Mouse (Mus musculus): Measurements from ENCODE around the gene Adra1b. TPM values are rescaled to one million over a fixed set of nuclear protein-coding genes. Genes with fewer than 3 reads are reported as not detected.
A peak's percentile ranks its signal among the peaks of the same experiment; 100 is the strongest.

Adra1b gene
- polyA plus RNA-seq, 1 experiment, result 4.0 TPM

DNA sequence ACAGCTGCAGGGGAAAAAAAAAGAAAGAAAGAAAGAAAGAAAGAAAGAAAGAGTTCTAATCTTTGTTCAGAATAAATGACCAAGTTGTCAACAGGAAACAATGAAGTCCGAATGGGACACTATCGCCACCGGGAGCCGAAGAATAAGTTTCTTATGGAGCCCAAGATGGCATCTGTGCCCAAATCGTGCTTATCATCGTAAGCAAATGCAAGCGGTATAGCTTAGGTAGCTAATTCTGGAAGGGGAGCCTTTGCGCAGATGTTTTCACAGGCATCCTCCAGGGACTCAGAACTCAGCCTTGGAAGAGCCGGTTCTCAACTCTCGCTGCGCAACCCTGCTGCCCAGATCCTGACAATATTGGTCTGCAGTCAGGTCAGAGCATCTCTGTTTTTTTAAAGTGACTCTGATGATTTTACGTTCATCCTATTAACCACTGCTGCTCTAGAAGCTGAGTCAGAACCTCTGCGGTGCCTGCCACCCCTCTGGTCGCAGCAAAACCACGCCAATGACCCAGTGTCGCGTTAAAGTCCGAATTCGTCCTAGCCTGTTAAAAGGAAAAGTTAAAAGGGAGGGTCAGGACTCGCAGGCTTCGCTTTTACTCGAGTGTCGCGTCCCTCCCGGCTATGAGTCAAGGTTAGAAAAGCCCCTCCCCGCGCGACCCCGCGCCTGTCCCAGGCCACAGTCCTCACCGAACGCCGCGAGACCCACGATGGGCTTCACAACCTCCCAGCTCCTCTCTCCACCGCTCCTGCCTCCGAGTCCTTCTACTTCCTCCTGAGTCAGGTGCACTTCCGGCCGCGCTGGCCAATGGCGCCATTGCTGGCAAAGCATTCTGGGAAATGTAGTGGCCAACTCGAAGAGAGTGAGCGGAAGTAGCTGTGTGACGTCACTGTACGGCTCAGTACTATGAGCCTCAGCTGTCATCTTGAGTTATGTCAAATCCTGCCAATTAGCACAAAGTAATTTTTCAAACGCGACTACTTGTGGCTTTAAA is 153.5 kb downstream of the Adra1b start, which contains the start of gene Ttc1:
Gene Ttc1 (minus strand): TSS at position 776 of the 994 bp plus-strand sequence.
- no peaks in the 10 kb centered on the region for H3K27me3 ChIP-seq (ENCODE audit: control insufficient read depth, insufficient read depth, low read length)
- H3K4me1 ChIP-seq (ENCODE audit: control insufficient read depth, insufficient read depth, insufficient read length), result no peaks in the 10 kb centered on the region
- 1% methylated on average over 47 of the region's 47 CpGs for WGBS
- H3K27ac ChIP-seq (ENCODE audit: insufficient read depth, low read length), result peak within 1 kb of the TSS; percentile 63
- TF ChIP-seq POLR2A (IDR thresholded peaks at IDR 0.05; ENCODE audit: low read depth, low read length) (peak; percentile 91), CTCF (IDR thresholded peaks at IDR 0.05; ENCODE audit: extremely low read depth, insufficient read depth, insufficient read length, insufficient replicate concordance) (no peak)
- H3K4me3 ChIP-seq (ENCODE audit: extremely low read depth, insufficient read depth, insufficient read length), result peak within 1 kb of the TSS; percentile 86
- DNase-seq (ENCODE audit: low read depth in 1 of 2, low spot score in 2 of 2), result peak; percentile 96
- H3K36me3 ChIP-seq (ENCODE audit: control insufficient read depth, insufficient read depth, low read length), result peaks cover 10% of the 10 kb centered on the region; the same call in 1 of the 2 replicates

DNA sequence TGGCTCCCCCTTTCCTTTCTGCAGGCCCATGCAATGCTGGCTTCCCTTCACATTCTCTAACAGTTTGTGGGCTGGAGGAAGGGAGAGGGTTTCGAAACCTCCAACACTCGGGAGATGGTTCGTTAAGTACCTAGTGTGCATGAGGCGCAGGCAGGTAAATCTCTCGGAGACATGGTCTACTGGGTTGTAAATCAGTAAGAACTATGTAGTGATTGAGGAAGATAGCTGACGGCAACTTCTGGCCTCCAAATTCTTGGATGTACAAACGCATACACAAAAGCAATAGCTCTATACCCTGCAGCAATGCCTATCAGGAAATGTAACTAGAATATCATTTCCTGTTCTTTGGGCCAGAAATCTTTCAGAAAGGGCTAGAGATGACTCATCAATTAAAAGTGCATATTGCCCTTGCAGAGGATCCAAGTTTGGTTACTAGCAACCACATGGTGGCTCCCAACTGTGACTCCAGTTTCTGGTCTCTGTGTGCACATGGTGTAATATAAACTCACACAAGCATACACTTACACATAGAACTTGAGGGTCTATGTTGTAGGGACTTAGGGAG is 172.2 kb downstream of the Adra1b start:
- WGBS, result 33% methylated on average over 7 of the region's 7 CpGs
- Histone ChIP-seq H3K36me3 (ENCODE audit: control insufficient read depth, insufficient read depth, low read length) (peaks cover 21% of the 10 kb centered on the region), H3K27ac (ENCODE audit: insufficient read depth, low read length) (no peak overlapping the region), H3K4me1 (ENCODE audit: control insufficient read depth, insufficient read depth, insufficient read length) (peaks cover 2% of the 10 kb centered on the region; the same call in 1 of the 2 replicates), H3K4me3 (ENCODE audit: extremely low read depth, insufficient read depth, insufficient read length) (no peak overlapping the region), H3K27me3 (ENCODE audit: control insufficient read depth, insufficient read depth, low read length) (no peaks in the 10 kb centered on the region)
- no peak for TF ChIP-seq POLR2A (IDR thresholded peaks at IDR 0.05; ENCODE audit: low read depth, low read length)
- TF ChIP-seq CTCF (IDR thresholded peaks at IDR 0.05; ENCODE audit: extremely low read depth, insufficient read depth, insufficient read length, insufficient replicate concordance), result no peak
- no peak for DNase-seq (ENCODE audit: low read depth in 1 of 2, low spot score in 2 of 2)

DNA sequence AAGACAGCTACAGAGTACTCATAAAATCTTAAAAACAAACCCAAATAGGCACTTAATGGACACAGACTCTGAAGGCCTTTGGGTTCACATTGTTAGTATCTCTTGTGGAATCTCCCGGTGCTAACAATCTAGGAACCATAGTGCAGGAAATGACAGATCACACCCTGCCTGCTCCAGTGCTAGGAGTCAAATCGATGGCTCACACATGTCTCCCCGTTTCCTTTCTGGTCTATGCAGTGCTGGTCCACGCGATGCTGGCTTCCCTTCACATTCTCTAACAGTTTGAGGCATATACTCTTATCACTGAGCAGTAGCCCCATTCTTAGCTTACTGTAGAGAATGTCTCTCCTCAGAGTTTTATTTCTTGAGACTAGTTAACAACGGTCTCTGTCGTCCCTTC is 173.2 kb downstream of the Adra1b start:
- 25% methylated on average over 7 of the region's 7 CpGs for WGBS
- H3K27me3 ChIP-seq (ENCODE audit: control insufficient read depth, insufficient read depth, low read length), result no peaks in the 10 kb centered on the region
- DNase-seq (ENCODE audit: low read depth in 1 of 2, low spot score in 2 of 2), result no peak
- H3K36me3 ChIP-seq (ENCODE audit: control insufficient read depth, insufficient read depth, low read length), result peaks cover 14% of the 10 kb centered on the region; the same call in 1 of the 2 replicates
- H3K4me1 ChIP-seq (ENCODE audit: control insufficient read depth, insufficient read depth, insufficient read length), result peaks cover 2% of the 10 kb centered on the region; the same call in 1 of the 2 replicates
- H3K27ac ChIP-seq (ENCODE audit: insufficient read depth, low read length), result no peak overlapping the region
- no peak overlapping the region for H3K4me3 ChIP-seq (ENCODE audit: extremely low read depth, insufficient read depth, insufficient read length)
- TF ChIP-seq POLR2A (IDR thresholded peaks at IDR 0.05; ENCODE audit: low read depth, low read length), result no peak
- TF ChIP-seq CTCF (IDR thresholded peaks at IDR 0.05; ENCODE audit: extremely low read depth, insufficient read depth, insufficient read length, insufficient replicate concordance), result no peak

Other genes with a start within 250 kb of the Adra1b start
- gene Pwwp2a, start 219.2 kb downstream of the Adra1b start, polyA plus RNA-seq (2012; rRNA removed), result 13.4 and 16.0 TPM in 2 replicates
- gene Ttc1, start 153.2 kb downstream of the Adra1b start, polyA plus RNA-seq (2012; rRNA removed), result 4.4 and 4.9 TPM in 2 replicates